In genomic region chr14:60782121-60782656, GRCm38 (mm10) we compare ENCODE assay signal across 17 mouse cellular contexts. TPM values are rescaled to one million over a fixed set of nuclear protein-coding genes. Genes with fewer than 3 reads are reported as not detected.
"Had no signal": no experiment of that assay in that cellular context is flagged by ENCODE, and none has a peak within 500 bp of the region (broad histone marks: within the 10 kb centered on the region; RNA-seq: fewer than 3 reads in every experiment).

No protein-coding gene starts in this region.

- H3K27ac ChIP-seq: kidney, embryonic 15.5 days; limb, embryonic 12.5 days; limb, embryonic 15.5 days; liver, embryonic 15.5 days; macrophage had no signal

- DNase-seq: kidney, adult 11 months; kidney, adult 8-10 months; kidney, postnatal 14 days; kidney, postnatal 4 days; left cerebral cortex, postnatal 4 days; lung, adult 2 months; midbrain, embryonic 14.5 days; thymus, postnatal 25 days had no signal

- H3K9me3 ChIP-seq: kidney, embryonic 15.5 days; limb, embryonic 12.5 days; limb, embryonic 15.5 days; liver, embryonic 15.5 days had no signal

- H3K4me1 ChIP-seq: limb, embryonic 15.5 days had no signal

- H3K36me3 ChIP-seq: kidney, embryonic 15.5 days; limb, embryonic 12.5 days; limb, embryonic 15.5 days; liver, embryonic 15.5 days had no signal

- H3K4me3 ChIP-seq: kidney, embryonic 15.5 days; limb, embryonic 12.5 days; limb, embryonic 15.5 days; liver, embryonic 15.5 days had no signal

RNA-seq across cellular contexts. Expression of gene C1qtnf9, which starts 14.3 kb away (rescaled TPM):
- total RNA-seq: megakaryocyte-erythroid progenitor cell, adult 5-6 weeks had no signal
- polyA plus RNA-seq: macrophage; midbrain, embryonic 11.5 days; midbrain, embryonic 14.5 days; neural tube, embryonic 11.5 days; neural tube, embryonic 14.5 days had no signal
